Mouse (Mus musculus): Measurements from ENCODE around the gene Zfyve1.

The Zfyve1 gene

GRCm38 (mm10) chr12:83578896-83579569, 18.0 kb downstream of the Zfyve1 start:
- DNase-seq = no peak

DNA sequence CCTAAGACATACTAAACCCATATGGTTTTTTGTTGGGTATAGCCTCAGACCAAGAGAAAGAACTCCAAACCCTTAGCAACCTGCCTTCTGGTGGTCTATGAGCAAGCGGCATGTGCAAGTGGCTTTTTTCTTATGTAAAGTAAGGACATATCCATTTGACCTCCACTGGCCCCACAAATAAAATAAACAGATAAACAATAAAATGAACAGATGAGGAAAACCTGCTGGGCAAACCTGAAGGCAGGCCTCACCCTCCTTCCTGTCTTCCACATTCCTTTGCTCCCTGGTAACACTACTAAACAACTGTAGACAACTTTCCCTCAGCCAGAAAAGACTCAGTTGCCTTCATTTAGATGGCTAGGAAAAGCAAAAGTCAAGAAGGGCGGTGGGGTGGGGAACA, 18.7 kb downstream of the Zfyve1 start:
- no peak for DNase-seq

DNA sequence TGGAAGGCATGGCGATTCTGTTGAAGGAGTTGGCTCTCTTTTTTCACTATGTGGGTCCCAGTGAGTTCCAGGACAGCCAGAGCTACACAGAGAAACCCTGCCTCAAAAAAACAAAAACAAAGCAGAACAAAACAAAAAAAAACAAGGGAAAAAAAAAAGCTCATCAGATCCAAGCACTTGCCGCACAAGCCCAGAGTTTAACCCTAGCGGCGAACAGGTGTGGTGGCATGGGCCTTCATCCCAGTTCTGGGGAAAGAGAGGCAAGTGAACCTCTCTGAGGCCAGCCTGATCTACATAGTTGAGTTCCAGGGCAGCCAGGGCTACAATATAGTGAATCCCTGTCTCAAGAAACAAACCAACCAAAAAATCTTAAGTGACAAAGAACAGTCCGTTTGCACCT, 19.6 kb downstream of the Zfyve1 start:
- no peak for DNase-seq

- no peak for DNase-seq
Measured at GRCm38 (mm10) chr12:83572717-83573116, 24.3 kb downstream of the Zfyve1 start.

- DNase-seq = no peak
Measured at GRCm38 (mm10) chr12:83569866-83570265, 27.2 kb downstream of the Zfyve1 start.

DNA sequence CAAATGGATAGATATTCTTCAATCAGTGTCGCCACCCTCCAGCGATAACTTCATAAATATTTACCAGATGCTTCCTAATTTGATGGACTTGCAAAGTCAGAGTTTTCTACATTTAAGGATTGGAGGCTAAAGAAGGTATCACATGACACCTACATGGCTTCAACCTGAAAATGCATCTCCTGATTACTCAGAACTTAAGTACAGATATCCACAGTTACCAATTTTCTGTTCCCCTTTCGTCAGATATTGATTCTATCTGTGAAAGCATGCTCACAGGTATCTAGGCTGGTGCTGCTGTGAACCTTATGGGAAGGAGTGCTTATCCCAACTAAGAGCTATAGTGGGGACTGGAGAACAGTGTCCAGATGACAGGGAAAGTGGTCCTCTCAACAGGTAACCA, 34.4 kb downstream of the Zfyve1 start:
- DNase-seq = no peak

DNA sequence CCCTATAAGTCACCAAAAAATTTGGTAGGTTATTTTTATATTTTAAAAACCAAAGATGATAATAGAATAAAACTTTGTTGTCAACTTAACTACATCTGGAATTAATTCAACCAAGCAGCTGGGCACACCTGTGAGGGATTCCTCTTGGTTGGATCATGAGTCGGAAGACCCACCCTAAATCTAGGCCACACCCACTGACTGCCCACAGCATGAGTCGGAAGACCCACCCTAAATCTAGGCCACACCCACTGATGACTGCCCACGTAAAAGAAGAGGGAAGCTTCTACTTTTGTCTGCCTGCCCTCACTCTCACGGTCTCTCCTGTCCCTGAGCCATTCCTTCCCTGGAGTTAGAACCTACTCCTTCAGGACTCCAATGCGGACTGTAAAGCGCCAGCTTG, 36.8 kb downstream of the Zfyve1 start:
- no peak for DNase-seq

DNA sequence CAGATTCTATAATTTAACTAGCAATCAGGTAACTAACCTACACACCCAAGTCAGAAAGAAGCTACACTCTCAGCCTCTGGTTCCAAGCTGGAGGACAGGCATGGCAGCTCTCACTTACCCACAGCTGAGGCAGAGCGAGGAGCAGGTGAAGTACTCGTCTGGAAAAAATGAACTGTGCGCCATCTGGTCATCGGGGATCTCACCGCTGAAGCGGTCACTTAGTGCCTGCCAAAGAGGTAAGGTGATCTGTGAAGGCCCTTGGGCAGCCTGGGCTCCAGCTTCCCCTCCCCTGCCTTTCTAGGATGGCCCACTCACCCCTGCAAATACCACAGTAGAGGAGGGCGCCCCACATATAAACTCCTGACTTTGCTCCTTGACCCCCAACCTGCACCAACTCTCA, 38.5 kb downstream of the Zfyve1 start:
- peak; percentile 44 for DNase-seq

- no peak for DNase-seq
Measured at GRCm38 (mm10) chr12:83555605-83556004, 41.4 kb downstream of the Zfyve1 start.

DNA sequence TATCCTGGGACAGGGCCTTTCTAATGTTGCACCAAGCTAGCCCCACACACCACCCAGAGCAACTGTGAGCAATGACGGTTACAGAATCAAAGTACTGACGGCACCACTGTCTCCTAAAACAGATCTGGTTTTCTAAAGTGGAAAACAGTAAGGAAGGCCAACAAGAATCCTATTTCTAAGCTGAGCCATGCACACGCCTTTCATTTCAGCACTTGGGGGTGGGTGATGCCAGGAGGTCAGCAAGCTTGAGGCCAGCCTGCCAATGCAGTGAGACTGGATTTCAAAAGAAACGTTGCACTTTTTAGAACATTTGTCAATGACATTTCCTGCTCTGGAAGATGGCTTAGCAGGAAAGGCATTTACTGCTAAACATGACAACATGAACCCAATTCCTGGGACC, 43.2 kb downstream of the Zfyve1 start:
- DNase-seq = no peak

DNA sequence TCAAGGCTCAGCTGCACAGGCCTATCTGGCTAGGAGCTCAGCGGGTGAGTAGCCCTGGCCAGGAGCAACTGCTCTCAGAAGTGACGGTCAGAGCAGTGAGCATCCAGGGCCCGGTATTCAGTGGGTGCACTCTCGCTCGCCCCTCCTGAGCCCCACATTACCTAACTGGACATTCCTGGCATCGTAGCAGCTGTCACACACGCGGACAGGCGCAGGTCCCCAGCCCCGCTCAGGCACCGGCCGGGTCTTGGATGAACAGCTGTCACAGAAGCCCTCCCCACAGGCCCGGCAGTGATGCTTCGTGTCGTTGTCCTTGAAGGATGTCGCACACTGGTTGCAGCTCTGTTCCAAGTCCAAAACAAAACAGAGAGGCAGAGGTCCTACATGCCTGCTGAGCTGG, 45.7 kb downstream of the Zfyve1 start:
- no peak for DNase-seq

- DNase-seq = no peak
Measured at GRCm38 (mm10) chr12:83544791-83545190, 52.2 kb downstream of the Zfyve1 start.

- DNase-seq = no peak
Measured at GRCm38 (mm10) chr12:83543997-83544396, 53.0 kb downstream of the Zfyve1 start.

GRCm38 (mm10) chr12:83536039-83536438, 61.0 kb downstream of the Zfyve1 start:
- no peak for DNase-seq

DNA sequence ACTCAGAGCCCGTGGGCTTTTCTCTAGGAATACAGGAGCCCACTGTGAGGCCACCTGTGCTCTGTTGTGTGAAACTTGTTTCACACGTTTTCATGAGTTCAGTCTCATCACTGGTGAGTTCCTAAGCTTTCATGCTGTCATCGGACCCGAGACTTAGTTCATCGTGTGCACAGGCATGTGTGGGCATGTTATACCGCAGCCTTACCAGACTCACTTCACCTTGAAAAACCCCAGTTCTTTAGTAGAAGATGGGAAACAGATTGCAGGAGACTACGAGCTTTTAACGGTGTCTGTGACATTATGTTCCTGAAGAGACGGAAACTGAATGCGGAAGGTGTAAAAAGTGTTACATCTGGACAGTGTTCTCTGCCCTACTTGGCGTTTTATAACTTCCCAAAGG, 61.6 kb downstream of the Zfyve1 start:
- DNase-seq = no peak

GRCm38 (mm10) chr12:83534190-83534589, 62.8 kb downstream of the Zfyve1 start:
- DNase-seq = no peak

DNA sequence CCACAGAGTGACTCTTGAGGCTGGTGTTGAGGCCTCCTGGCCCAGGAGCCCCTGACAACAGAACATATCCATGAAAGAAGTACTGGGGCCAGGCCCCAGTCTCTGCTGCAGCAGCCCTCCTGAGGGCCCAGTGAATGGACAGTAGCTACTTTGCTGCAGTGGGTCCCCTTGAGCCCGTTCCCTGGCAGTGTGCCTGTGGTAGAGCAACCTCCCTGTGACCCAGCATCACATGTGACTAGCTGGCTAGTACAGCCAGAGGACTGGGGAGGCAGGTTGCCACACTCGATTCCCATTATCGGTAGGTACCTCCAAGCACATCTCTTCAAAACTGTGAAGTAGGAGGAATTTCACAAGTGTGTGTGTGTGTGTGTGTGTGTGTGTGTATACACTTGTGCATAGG, 64.1 kb downstream of the Zfyve1 start:
- DNase-seq = no peak

- DNase-seq = no peak
Measured at GRCm38 (mm10) chr12:83531992-83532391, 65.0 kb downstream of the Zfyve1 start.

DNA sequence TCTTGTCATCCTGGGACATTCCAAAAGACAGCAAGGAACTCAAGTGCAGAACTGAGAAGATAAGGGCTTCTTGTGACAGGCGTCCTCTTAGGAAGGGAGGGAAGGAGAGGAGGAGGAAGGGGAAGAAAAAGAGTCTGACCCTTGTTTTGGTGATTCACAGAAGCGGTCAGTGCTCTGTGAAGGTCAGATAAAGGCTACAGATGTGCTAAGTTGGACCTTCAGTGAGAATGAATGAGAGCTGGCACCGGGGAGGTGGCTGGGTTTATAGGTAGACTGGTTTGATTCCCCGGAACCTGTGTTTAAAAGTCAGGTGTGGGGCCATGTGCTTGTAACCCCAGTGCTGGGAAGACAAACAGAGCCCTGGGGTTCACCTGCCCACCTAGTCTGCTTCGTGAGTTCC, 68.4 kb downstream of the Zfyve1 start:
- DNase-seq = no peak

GRCm38 (mm10) chr12:83527816-83528215, 69.2 kb downstream of the Zfyve1 start:
- no peak for DNase-seq

DNA sequence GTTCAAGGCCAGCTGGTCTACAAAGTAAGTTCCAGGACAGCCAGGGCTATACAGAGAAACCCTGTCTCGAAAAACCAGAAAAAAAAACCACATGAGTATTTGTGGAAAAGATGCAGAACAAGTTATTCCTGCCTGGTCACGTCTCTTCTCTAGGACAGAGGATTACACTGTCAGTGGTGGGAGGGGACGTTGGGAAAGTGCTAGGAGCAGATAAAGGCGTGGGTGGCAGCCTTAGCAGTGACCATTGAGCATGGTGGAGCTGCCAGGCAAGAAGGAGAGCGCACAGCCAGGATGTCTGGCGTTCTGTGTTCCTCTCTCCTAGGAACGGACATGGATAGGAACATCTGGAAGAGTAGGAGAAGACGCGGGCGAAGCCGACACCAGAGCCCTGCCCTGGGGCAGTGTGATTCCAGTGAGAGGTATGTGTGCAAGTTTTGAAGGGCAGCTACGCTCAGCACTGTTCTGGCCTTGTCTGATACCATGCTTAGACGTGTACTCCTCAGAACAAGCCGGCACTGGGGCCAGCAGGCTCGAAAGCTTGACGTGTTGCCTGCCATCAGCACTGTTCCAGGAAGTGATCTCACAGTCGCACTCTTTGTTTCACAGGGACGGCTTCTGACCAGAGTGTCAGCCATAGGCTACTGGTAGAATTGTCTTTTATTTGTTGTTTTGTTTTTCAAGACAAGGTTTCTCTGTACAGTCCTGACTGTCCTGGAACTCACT, 71.0 kb downstream of the Zfyve1 start:
- DNase-seq = no peak

GRCm38 (mm10) chr12:83524329-83524728, 72.7 kb downstream of the Zfyve1 start:
- DNase-seq = peak; percentile 53

- no peak for DNase-seq
Measured at GRCm38 (mm10) chr12:83523892-83524291, 73.1 kb downstream of the Zfyve1 start.

DNA sequence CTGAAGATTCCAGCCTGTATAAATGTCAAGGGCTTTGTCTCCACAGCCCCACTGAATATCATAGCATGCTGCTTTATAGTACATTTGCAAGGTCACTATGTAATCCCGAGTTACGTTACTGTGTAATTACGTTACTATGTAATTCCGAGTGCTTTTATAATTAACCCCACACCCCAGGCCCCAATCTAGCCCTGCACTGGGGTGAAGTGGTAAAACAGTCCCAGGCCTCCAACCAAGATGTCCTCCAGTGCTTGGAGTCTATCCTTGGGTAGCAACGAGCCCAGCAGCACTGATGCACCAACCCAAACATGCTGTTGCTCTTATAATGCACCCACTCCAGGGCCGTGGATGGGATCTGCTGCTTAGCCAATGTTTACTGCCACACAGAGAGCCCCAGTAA, 74.0 kb downstream of the Zfyve1 start:
- no peak for DNase-seq

DNA sequence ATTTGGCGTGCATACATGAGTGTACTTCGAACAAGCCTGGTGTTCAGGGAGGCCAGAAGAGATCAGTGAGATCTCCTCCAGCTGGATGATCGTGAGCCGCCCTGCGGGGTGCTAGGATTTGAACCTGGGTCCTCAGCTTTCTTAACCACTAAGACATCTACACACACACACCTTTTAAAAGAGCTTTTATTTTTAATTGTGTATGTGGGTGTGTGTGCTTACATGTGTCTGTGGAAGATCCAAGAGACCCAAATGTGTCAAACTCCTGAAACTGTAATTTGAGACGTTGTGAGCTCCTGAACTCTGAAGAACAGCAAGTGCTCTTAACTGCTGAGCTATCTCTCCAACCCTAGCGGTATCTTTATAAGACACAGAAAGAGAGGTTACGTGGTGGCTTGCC, 75.9 kb downstream of the Zfyve1 start:
- DNase-seq = no peak
